Mouse (Mus musculus): ENCODE data around the gene Cdh15.

Gene Cdh15

DNA sequence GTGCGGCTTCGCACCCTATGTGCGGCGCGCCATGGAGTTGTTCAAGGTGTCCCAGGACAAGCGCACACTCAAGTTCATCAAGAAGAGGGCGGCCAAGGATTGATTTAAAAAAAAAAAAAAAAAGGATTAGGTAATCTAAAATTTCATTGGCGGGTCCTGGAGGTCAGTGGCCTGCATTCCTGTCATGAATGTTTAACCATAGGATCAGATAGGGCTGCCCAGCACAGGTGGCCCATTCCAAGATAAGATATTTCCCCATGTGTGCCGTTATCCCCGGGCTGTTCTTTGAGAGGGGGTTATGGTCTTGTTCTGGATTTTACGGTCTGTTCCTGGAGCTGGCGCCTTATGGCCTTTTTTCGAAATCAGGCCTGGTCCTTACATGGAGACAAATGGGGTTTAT lies 11.1 kb upstream of the Cdh15 start:
- no peak for DNase-seq (ENCODE audit: low spot score in 2 of 2)

DNA sequence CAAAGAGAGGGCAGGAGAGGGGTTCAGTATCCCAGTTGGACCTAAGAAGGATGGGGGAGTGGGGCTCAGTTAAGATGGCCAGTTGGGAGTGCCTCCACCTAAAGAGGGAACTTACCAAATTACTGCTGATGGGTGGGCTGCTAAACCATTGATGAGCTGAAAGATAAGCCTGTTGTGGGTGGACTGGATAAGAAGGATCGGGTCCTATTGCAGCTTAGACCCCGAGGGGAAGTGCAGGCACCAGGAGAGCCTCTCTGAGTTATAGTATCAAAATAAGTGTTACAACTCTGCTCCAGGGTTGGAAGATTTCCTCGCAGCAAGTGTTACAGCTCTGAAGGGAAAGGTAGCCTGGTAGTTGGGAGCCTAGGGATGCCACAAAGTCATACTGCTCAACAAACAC lies 3.6 kb upstream of the Cdh15 start:
- DNase-seq (ENCODE audit: low spot score in 2 of 2): no peak

DNA sequence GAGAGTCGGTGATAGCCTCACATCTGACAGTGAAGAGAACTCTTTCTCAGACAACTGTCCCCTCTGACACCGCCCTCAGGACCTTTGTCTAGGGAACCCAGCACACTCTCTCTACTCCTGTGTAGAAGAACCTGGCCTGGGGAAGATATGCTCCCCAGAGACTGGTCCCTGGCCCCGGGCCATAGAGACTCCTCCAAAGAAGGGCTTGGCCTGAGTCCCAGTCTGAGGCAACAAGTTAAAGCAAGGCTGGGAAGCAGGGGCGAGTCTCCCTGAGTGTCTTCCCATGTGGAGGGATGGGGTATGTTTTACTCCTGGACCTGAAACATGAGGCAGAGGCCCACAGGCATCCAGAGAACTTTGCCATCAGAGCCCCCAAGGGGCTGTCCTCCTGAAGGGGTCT lies 2.1 kb upstream of the Cdh15 start:
- no peak for DNase-seq (ENCODE audit: low spot score in 2 of 2)

DNA sequence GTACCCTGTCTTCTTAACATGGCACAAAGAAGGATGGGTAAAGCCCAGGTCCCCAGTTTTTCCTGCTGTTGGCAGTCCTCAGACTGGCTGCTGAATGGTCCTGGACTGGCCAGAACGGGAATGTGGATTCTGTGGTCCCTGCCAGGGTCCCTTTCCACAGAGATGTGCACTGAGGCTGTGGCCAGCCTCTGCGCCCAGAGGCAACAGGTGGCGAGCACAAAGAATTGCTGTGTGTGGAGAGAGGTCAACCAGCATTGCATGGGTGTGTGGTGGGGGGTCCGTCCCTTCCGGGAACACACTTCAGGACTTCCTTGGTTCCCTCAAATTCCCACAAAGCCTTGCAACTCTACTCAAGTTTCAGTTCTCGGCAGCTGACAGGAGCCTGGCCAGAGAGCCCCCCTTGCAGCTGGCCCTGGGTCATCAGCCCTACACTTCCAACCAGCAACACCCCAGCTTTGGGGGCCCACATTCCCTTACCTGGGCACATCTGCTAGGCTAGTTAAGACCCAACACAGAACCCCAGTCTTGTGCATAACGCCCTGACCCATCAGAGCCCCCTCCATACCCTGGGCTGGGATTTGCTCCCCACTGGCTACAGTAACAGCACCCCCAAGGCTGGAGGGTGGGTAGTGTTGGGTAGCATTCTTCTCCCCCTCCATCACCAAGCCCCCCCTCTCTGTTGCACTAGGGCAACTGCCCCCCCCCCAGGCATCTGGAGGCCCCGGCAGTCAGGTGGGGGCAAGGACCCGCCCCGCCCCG lies 1.6 kb downstream of the Cdh15 start:
- DNase-seq (ENCODE audit: low spot score in 2 of 2): no peak

DNA sequence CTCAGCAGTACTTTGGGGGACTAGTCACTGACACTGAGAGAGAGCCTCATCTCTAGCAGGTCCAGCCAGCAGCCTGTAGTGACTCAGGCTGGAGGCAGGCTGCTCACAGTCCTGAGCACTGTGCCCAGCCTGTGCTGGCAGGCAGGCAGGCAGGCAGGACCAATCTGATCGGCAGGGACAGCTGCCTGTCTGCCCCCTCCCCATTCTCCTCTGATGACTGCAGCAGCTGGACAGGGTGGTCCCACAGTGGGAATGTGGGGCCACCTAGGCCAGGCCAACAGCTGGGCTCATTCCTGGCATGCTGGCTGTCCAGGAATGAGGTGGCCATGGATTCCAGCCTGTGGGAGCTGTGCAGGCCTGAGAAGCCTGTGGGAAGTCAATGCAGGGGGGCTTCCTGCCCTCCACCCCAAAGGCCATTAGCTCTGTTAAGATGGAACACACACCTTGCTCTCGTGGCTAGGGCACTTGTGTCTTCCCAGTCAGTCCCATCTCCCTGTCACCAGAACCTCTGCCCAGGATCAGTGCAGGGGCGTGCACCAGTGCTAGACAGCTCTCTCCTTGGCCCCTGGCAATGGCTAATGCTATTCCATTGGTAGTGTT lies 3.0 kb downstream of the Cdh15 start:
- DNase-seq (ENCODE audit: low spot score in 2 of 2): no peak

DNA sequence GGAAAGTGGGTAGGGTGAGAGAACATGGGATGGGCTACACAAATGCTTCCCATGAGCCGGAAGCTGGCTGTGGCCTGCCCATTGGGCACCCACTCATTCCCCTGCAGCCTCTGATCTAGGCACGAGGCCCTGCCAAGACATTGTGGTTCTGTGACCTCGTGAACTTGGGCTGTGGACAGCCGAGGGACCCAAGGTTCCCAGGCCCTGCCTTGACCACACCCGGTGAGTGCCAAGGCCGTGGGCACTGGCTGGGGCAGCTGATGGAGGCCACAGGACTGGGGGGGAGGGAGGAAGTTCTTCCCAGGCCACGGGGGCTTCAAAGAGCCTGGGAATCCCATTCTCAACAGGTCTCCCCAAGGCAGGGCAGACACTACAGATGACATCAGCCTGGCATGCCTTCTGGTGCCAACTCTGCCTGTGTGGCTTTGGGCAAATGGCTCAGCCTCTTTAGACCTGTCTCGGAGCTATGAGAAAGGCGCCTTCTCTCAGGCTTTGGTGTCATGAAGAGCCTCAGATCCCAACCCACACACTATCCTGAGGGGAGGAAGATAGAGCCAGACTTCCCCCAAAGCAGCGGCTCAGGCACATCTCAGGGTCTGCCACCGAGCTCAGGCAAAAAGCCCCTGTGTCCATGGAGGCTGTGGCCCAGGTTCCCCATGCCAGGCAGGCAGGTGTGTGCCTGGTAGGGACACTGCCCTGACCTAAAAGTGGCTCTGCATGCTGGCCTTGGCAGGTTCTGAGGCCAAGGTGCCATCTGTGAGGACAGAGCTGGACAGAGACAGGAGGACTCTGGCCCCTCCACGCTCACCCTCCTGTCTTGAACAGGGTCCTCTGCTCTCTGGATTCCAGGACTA lies 4.2 kb downstream of the Cdh15 start:
- DNase-seq (ENCODE audit: low spot score in 2 of 2): no peak

DNA sequence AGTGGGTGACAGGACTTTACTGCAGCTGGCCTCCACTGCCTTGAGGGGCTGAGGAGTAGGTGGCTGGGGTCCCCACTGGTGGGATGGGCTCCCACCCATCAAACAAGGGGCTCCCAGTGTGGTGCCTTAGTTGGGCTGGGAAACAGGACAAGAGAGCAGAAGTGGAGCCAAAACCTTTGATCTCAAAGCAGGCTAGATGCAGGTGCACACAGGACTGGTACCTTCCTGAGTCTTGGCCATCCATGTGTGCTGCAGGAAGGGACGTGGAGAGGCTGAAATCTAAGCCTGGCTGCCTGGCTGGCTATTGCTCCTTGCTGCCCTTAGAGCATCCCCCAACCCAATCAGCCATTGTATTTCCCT lies 4.8 kb downstream of the Cdh15 start:
- no peak for DNase-seq (ENCODE audit: low spot score in 2 of 2)

DNA sequence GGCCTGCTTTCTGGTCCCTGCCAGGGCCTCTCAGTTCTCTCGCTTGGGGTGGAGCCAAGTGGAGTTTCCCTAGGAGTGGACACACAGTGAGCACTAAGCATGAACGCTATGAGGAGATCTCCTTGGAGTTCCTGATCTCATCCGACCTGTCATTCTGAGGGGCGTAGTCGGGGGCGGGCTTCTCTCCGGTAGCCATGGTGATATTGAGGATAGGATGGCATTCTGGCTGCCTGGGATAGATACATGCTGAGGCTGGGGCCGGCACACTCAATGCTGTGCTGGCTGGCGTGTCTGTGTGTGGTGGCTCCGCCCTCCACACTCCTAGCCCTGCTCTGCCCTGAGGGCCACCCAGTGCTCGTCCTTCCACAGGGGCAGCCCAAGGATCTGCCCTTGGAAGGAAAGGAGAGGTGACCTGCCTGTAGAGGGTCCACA lies 5.6 kb downstream of the Cdh15 start:
- peak in 1 of 2 experiments; percentile 44 for DNase-seq (ENCODE audit: low spot score in 2 of 2)

DNA sequence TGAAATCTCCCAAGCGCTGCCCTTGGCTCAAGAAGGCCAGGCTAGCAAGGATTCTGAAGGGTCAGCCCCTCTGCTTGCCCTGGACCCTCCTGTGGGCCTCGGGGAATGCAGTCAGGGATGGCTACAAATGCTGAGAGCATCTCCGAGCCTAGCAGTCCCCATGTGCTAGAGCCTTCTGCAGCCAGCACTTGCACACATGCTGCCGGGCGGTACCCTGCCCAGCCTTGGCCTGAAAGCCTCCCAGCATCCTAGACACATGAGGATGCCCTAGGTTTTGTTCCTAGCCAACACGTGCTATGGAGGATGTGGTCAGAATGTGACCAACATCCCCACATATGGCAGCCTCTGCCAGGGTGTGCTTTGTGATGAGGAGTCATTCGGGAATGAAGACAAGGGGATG lies 6.6 kb downstream of the Cdh15 start:
- DNase-seq (ENCODE audit: low spot score in 2 of 2): no peak

DNA sequence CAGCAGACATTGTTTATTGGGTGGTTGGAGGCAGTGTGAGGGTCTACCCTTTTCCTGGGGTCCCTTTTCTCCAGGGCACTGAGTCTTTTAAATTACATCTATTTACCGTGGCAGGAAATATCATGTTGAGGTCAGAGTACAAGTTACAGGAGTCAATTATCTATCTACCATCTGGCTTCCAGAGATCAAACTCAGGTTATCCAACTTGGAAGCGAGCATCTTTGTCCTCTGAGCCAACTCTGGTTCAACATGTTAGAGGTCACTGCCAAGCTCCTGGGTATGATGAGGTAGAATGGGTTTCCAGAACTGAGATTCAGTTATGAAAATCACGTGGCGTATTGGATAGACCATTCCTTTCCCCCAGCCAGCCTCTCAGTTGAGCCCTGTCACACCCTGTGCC lies 7.4 kb downstream of the Cdh15 start:
- no peak for DNase-seq (ENCODE audit: low spot score in 2 of 2)

DNA sequence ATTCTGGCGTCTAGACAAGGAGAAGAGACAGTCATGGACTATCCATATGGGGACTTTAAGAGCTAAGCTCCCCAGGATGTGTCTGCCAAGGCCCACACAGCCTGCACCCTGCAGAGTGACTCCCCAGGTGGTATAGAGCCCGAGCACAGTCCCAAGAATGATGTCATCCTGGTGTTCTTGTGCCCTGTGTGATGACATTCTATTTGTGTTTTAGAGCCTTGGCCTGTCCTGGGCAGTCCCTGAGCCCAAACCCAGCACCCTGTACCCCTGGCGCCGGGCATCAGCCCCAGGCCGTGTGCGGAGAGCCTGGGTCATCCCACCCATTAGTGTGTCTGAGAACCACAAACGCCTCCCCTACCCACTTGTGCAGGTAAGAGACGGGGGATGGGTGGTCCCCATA lies 8.5 kb downstream of the Cdh15 start:
- no peak for DNase-seq (ENCODE audit: low spot score in 2 of 2)

DNA sequence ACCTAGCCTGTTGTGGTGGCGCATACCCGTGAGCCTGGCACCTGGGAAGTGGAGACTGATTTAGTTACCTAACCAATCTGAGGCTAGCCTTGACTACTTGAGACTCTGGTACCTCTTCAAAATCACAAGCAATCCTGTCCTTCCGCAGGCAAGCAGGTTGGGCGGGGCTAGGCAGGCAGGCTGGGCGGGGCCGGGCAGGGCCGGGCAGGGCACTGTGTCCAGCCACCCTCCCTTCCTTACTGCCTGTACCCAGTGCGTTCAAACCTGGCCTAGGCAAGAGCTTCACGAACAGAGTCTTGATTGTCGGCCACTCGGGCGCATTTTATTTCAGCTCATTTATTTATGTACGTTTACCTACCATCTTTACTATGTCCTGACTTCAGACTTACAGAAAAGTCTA lies 12.1 kb downstream of the Cdh15 start:
- DNase-seq (ENCODE audit: low spot score in 2 of 2): no peak

DNA sequence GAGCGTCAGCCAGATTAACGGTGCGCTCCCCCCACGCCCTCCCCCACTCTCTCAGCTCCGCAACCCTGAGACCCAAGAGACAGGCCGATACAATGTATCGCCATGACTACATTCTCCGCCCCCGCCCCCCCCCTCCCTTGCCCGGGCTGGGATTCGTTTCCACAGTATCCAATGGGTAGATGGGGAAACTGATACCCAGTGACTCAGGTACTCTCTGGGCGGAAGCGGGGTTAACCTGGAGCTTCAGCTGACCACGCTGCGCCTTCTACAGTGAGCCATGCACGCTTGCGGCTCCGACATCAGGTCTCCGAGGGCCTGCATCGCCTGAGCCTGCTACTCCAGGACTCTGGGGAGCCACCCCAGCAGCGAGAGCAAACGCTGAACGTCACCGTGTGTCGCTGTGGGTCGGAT lies 17.0 kb downstream of the Cdh15 start:
- DNase-seq (ENCODE audit: low spot score in 2 of 2): no peak

DNA sequence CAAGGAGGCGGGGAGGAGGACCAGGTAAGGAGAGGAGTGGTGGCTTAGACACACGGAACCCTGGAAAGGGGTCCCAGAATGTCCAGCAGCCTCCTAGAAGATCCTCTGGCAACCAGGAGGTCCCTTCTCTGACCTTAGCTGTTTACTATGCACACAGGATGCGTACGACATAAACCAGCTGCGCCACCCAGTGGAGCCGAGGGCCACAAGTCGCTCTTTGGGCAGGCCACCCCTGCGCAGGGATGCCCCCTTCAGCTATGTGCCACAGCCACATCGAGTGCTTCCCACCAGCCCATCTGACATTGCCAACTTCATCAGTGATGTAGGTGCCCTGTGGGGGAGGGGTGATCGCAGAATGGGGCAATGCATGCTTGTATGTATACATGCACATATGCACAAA lies 17.7 kb downstream of the Cdh15 start:
- DNase-seq (ENCODE audit: low spot score in 2 of 2): no peak

DNA sequence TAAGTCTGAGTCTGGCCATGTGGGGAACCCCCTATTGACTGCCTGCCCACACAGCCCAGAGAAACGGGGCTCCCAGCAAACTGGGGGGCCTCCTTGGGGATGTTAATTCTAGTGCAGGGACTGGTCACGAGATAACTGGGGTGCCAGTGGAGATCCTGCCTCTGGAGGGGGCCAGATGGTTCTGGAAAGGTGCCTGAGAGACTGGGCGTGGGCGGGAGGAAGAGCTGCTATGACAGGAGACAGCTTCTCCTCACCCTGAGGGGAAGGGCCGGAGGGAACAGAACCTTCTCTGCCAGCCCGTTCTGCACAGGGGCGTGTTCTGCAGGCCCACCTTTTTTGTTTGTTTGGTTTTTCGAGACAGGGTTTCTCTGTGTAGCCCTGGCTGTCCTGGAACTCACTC lies 18.5 kb downstream of the Cdh15 start:
- DNase-seq (ENCODE audit: low spot score in 2 of 2): no peak

DNA sequence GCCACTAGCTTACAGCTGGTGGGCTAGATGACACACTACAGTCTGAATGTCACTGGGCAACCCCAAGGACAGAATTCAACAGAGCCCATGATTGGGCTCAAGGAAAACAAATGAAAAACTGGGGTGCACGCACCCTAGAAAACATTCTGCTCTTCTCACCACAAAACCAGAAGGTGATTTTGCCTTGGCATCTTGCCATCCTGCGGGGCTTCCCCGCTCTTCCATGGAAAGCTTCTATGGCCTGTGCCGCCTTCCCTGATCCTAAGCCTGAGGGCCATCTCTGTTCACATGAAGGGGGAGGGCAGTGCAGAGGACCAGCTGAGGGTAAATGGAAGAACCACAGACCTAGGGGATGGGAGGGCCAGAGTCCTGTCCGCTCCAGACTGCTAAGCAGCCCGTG lies 20.2 kb downstream of the Cdh15 start:
- no peak for DNase-seq (ENCODE audit: low spot score in 2 of 2)

DNA sequence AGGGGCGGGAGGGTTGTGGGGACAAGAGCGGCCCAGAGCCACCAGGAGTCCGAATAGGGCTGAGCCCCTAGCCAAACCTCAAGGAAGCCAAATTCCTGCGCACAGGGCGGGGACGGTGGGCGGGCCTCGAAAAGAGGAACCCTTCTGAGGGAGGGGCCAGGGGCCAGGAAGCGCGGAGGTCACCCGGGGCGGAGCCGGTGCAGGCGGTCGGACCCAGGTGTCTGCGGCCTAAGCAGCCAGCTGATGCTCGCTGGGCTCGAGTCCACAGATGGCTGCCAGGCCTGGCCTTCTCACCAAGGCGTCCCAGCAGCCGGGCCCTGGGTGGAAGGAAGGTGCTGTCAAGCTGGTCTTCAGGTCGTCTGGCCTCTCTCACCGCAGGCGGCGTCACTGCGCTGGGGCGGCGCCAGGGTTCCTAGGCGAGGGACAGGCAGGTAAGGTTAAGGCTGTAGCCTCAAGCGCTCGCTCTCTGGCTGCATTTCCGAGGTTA lies 22.7 kb downstream of the Cdh15 start:
- DNase-seq (ENCODE audit: low spot score in 2 of 2): no peak

DNA sequence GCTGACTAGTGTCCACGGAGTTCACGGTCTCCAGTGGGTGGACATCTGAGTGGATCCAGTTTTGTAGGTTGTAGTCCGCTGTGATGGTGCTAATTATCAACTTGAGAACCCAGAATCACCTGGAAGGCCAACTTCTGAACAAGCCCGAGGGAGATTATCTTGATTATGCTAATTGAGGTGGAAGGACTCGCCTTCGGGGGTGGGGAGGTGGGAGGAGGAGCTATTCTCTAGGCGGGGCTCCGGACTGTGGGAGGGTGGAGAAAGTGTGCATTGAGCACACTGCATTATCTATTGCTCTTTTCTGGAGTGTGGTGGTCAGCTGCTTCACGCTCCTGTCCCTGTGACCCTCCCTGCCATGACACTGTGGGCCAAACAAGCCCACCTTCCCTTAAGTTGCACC lies 23.9 kb downstream of the Cdh15 start:
- no peak for DNase-seq (ENCODE audit: low spot score in 2 of 2)

DNA sequence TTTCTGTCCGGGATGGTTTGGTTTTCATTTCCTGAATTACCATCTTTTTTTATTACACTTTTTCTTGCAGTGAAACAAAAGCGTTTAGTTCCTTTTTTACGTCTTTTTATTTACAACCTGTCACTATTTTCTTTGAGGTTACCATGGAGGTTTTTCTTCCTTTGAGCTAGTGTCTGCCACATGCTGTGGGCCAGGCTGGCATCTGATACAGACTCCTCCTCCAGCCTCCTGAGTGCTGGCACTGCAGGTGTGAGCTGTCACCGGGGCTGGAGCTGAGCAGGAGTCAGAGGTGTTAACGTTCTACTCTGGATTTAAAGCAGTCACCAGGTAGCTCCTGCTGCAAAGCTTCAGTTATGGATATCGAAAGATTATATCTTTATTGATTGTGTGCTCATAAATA lies 25.4 kb downstream of the Cdh15 start:
- no peak for DNase-seq (ENCODE audit: low spot score in 2 of 2)

DNA sequence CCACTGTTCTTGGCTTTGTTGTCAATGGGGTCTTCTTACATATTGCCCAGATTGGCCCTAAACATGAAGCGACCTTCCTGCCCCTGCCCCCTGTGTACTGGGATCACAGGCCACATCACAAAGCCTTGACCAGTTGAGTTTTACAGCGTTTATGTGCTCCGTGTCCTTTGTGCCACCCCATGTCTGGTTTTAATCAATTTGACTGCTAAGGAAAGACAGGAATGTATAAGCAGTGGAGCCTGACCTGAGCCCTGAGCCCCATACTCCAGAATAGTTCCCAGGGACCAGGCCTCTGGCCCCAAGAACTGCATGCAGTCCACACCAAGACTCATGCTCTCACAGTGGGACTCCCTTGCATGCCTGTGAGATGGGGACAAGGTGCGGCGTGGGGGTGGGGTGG lies 27.4 kb downstream of the Cdh15 start:
- DNase-seq (ENCODE audit: low spot score in 2 of 2): no peak

DNA sequence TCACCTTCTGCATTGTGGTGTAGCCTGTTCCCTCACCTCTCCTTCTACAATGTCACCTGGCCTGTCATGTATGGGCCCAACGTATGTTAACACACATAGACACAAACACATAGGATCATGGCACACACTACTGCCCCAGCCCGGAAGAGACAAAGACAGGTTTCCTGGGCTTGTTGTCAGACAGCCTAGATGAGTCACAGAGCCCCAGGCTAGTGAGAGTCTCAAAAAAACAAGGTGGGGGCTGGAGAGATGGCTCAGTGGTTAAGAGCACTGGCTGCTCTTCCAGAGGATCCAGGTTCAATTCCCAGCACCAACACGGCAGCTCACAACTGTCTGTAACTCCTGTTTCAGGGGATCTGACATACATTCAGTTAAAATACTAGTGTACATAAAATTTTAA lies 30.5 kb downstream of the Cdh15 start:
- DNase-seq (ENCODE audit: low spot score in 2 of 2): no peak

DNA sequence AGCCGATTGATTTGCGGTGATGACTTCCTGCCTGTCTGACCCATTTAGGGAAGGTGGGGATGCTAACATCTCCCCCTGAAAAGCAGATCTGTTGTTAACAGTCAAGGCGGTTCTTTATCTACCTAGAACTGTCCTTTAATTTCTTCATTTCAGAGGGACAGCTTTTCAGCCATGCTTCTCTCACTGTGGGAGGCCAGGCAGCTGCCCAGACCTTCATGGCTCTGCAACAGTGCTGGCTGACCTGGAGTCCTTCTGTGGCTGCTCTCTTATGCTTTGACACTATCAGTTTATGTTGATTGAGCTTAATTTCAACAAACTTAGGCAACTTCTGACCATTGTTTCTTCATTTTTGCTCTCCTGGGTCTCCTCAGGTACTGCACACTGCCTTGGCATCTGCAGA lies 32.5 kb downstream of the Cdh15 start:
- DNase-seq (ENCODE audit: low spot score in 2 of 2): no peak

DNA sequence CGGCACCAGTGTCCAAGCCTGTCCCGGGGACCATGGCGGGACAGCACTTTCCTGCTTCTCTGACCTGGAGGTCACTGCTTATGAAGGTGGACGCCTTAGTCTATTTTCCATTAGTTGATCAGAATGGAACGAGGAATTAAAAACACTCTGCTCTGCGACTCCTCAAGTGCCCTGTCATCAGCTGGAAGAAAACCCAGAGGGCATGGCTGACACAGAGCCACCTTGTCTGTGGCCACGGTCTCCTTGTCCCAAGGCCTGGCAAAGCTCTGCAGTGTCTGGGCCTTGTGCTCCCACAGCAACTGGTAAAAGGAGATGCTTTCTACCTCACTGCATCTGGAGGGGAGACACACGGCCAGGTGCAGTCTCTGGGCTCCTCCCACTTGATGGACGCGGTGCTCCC lies 35.9 kb downstream of the Cdh15 start:
- DNase-seq (ENCODE audit: low spot score in 2 of 2): no peak
